Mouse (Mus musculus) E14TG2a.4 (cell line): ENCODE data around the gene Atxn2l.
A peak's percentile ranks its signal among the peaks of the same experiment; 100 is the strongest.

Source experiments
- H3K27me3 ChIP-seq: 2 replicates; pipeline ENCODE4 v1.6.1; 2014; ENCODE audit warnings: low read length, control low read depth; ENCODE audit not compliant: insufficient read depth
- H3K36me3 ChIP-seq: 2 replicates; pipeline ENCODE4 v1.6.1; 2014; ENCODE audit warnings: low read length, control low read depth; ENCODE audit not compliant: insufficient read depth
- H3K4me1 ChIP-seq: replicated peaks from 2 replicates; pipeline ENCODE4 v1.6.1; 2014; ENCODE audit warnings: low read depth, low read length, control low read depth
- H3K4me3 ChIP-seq: replicated peaks from 2 replicates; pipeline ENCODE4 v1.5.1; 2014; ENCODE audit warnings: mild to moderate bottlenecking, low read length
- H3K9me3 ChIP-seq: 2 replicates; pipeline ENCODE4 v1.6.1; 2014; ENCODE audit warnings: low read length, control low read depth
- CTCF ChIP-seq: conservative IDR thresholded peaks from 2 replicates; pipeline ENCODE4 v1.5.1; 2014; ENCODE audit warnings: low read length
- NANOG ChIP-seq: IDR thresholded peaks from 2 replicates; pipeline ENCODE4 v1.6.1; 2014; ENCODE audit warnings: borderline replicate concordance, low read length, mixed read lengths
- POU5F1 ChIP-seq: IDR thresholded peaks from 2 replicates; pipeline ENCODE4 v1.6.1; 2014; ENCODE audit warnings: low read length, borderline replicate concordance

The Atxn2l gene

GRCm38 (mm10) chr7:126503273-126503878, at the start of gene Atxn2l:
Atxn2l (minus strand) TSS chr7:126503437.
- Histone ChIP-seq H3K4me3 (peak within 1 kb of the TSS; percentile 100), H3K27me3 (no peaks in the 10 kb centered on the region), H3K4me1 (peaks cover 60% of the 10 kb centered on the region), H3K9me3 (no peaks in the 10 kb centered on the region), H3K36me3 (peaks cover 29% of the 10 kb centered on the region)
- TF ChIP-seq CTCF (no peak), POU5F1 (no peak), NANOG (no peak)

GRCm38 (mm10) chr7:126545631-126546030, 42.4 kb upstream of the Atxn2l start:
- no peak overlapping the region for H3K4me3 ChIP-seq
- H3K27me3 ChIP-seq, result no peaks in the 10 kb centered on the region
- H3K4me1 ChIP-seq, result peaks cover 16% of the 10 kb centered on the region
- TF ChIP-seq NANOG (no peak), CTCF (no peak), POU5F1 (no peak)
- H3K9me3 ChIP-seq, result no peaks in the 10 kb centered on the region
- peaks cover 73% of the 10 kb centered on the region for H3K36me3 ChIP-seq

GRCm38 (mm10) chr7:126541661-126542060, 38.4 kb upstream of the Atxn2l start:
- no peak for TF ChIP-seq CTCF
- TF ChIP-seq NANOG, result no peak
- no peak for TF ChIP-seq POU5F1
- Histone ChIP-seq H3K27me3 (peaks cover 6% of the 10 kb centered on the region), H3K36me3 (peaks cover 33% of the 10 kb centered on the region), H3K4me1 (peaks cover 6% of the 10 kb centered on the region; the same call in 1 of the 2 replicates), H3K4me3 (no peak overlapping the region), H3K9me3 (no peaks in the 10 kb centered on the region)

GRCm38 (mm10) chr7:126537820-126538585, 34.8 kb upstream of the Atxn2l start:
- Histone ChIP-seq H3K4me3 (no peak overlapping the region), H3K4me1 (peaks cover 18% of the 10 kb centered on the region), H3K9me3 (no peaks in the 10 kb centered on the region), H3K36me3 (no peaks in the 10 kb centered on the region), H3K27me3 (peaks cover 22% of the 10 kb centered on the region)
- TF ChIP-seq NANOG, result no peak
- TF ChIP-seq CTCF, result peak; percentile 75

GRCm38 (mm10) chr7:126536466-126536865, 33.2 kb upstream of the Atxn2l start:
- Histone ChIP-seq H3K4me3 (peak overlapping the region; percentile 76), H3K27me3 (peaks cover 22% of the 10 kb centered on the region), H3K4me1 (peaks cover 18% of the 10 kb centered on the region), H3K9me3 (no peaks in the 10 kb centered on the region), H3K36me3 (no peaks in the 10 kb centered on the region)
- TF ChIP-seq POU5F1, result no peak
- no peak for TF ChIP-seq CTCF
- no peak for TF ChIP-seq NANOG

GRCm38 (mm10) chr7:126535766-126536165, 32.5 kb upstream of the Atxn2l start:
- Histone ChIP-seq H3K4me3 (peak overlapping the region; percentile 76), H3K36me3 (no peaks in the 10 kb centered on the region), H3K9me3 (no peaks in the 10 kb centered on the region), H3K27me3 (peaks cover 22% of the 10 kb centered on the region), H3K4me1 (peaks cover 18% of the 10 kb centered on the region)
- no peak for TF ChIP-seq NANOG
- no peak for TF ChIP-seq POU5F1
- TF ChIP-seq CTCF, result no peak

- TF ChIP-seq NANOG (no peak), POU5F1 (no peak), CTCF (no peak)
- Histone ChIP-seq H3K9me3 (no peaks in the 10 kb centered on the region), H3K4me1 (peaks cover 18% of the 10 kb centered on the region), H3K27me3 (peaks cover 22% of the 10 kb centered on the region), H3K4me3 (no peak overlapping the region), H3K36me3 (no peaks in the 10 kb centered on the region)
Measured at GRCm38 (mm10) chr7:126533434-126533833, 30.2 kb upstream of the Atxn2l start.

- H3K4me3 ChIP-seq, result no peak overlapping the region
- no peaks in the 10 kb centered on the region for H3K36me3 ChIP-seq
- no peaks in the 10 kb centered on the region for H3K27me3 ChIP-seq
- H3K9me3 ChIP-seq, result no peaks in the 10 kb centered on the region
- TF ChIP-seq CTCF (peak; percentile 97), POU5F1 (no peak)
- peaks cover 3% of the 10 kb centered on the region; the same call in 1 of the 2 replicates for H3K4me1 ChIP-seq
Measured at GRCm38 (mm10) chr7:126528166-126528577, 24.9 kb upstream of the Atxn2l start.

- Histone ChIP-seq H3K36me3 (no peaks in the 10 kb centered on the region), H3K4me3 (no peak overlapping the region), H3K27me3 (no peaks in the 10 kb centered on the region), H3K4me1 (peaks cover 15% of the 10 kb centered on the region), H3K9me3 (no peaks in the 10 kb centered on the region)
- TF ChIP-seq CTCF, result no peak
- TF ChIP-seq POU5F1, result no peak
- no peak for TF ChIP-seq NANOG
Measured at GRCm38 (mm10) chr7:126523316-126523715, 20.1 kb upstream of the Atxn2l start.
